Comparison of ENCODE assay signal across 13 mouse cellular contexts in genomic region chr3:70248655-70249054, GRCm38 (mm10).
"Had no signal": no experiment of that assay in that cellular context is flagged by ENCODE, and none has a peak within 500 bp of the region (broad histone marks: within the 10 kb centered on the region; RNA-seq: fewer than 3 reads in every experiment).

No protein-coding gene starts in this region.

- ATAC-seq: lung, postnatal 0 days had no signal

- H3K27ac ChIP-seq: left cerebral cortex, adult 2 months; limb, embryonic 10.5 days; liver, embryonic 15.5 days; midbrain, embryonic 10.5 days had no signal

- DNase-seq: kidney, adult 18-20 months; kidney, postnatal 25 days; lung, adult 2 months; lung, postnatal 36 days; midbrain, embryonic 14.5 days; thymus, postnatal 36 days had no signal

- H3K27me3 ChIP-seq: liver, embryonic 15.5 days had no signal

- H3K4me1 ChIP-seq: liver, embryonic 15.5 days; midbrain, embryonic 10.5 days had no signal

- H3K9me3 ChIP-seq: limb, embryonic 10.5 days; liver, embryonic 15.5 days; midbrain, embryonic 10.5 days had no signal

- H3K36me3 ChIP-seq: limb, embryonic 10.5 days; liver, embryonic 15.5 days; midbrain, embryonic 10.5 days had no signal

- H3K4me3 ChIP-seq: left cerebral cortex, adult 2 months; limb, embryonic 10.5 days; liver, embryonic 15.5 days; midbrain, embryonic 10.5 days; myocyte had no signal

- H3K9ac ChIP-seq: liver, embryonic 15.5 days had no signal

- H3K4me2 ChIP-seq: liver, embryonic 11.5 days; liver, embryonic 15.5 days had no signal
